Mouse (Mus musculus): ENCODE results near the gene Tmem63b. TPM values are rescaled to one million over a fixed set of nuclear protein-coding genes. Genes with fewer than 3 reads are reported as not detected.

Tmem63b gene
- polyA plus RNA-seq, 1 experiment: 26.5 TPM

GRCm38 (mm10) chr17:45616046-45616650 is 70.6 kb downstream of the Tmem63b start:
- H3K4me1 ChIP-seq: peaks cover 27% of the 10 kb centered on the region
- TF ChIP-seq GATA1 (IDR thresholded peaks at IDR 0.05; ENCODE audit: borderline replicate concordance, low read length) (no peak), FLI1 (IDR thresholded peaks at IDR 0.05; ENCODE audit: low read length) (no peak)
- H3K27me3 ChIP-seq (replicated peaks): peaks cover 66% of the 10 kb centered on the region

GRCm38 (mm10) chr17:45612921-45613320 is 73.8 kb downstream of the Tmem63b start:
- Histone ChIP-seq H3K9me3 (peaks cover 10% of the 10 kb centered on the region), H3K27me3 (replicated peaks) (peaks cover 73% of the 10 kb centered on the region), H3K4me3 (replicated peaks) (no peak overlapping the region), H3K4me1 (peaks cover 12% of the 10 kb centered on the region), H3K36me3 (replicated peaks; ENCODE audit: low read length) (no peaks in the 10 kb centered on the region)
- TF ChIP-seq GATA1 (IDR thresholded peaks at IDR 0.05; ENCODE audit: borderline replicate concordance, low read length) (no peak), FLI1 (IDR thresholded peaks at IDR 0.05; ENCODE audit: low read length) (no peak)

More at GRCm38 (mm10) chr17:45616046-45616650, 70.6 kb downstream of the Tmem63b start:
- no peaks in the 10 kb centered on the region for H3K36me3 ChIP-seq (replicated peaks; ENCODE audit: low read length)
- peaks cover 7% of the 10 kb centered on the region for H3K9me3 ChIP-seq
- H3K4me3 ChIP-seq (replicated peaks): no peak overlapping the region

DNA sequence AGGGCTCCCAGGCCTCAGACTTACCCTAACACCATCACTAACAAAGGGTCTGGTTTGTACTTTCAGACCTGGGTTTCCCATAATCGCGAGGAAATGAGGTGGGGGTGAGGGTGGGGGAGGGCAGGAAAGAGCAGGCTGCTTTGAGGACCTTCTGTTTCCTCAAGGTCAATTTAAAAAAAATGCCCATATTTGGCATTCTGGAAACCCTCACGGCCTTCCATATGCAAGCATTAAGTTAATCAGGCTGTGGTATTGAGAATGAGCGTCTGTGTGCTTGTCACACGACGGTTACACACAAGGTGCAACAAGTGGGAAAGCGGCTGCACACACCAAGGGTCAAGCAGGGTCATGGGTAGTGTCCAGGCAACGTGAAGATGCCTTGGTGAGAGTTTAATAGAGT is 74.7 kb downstream of the Tmem63b start:
- Histone ChIP-seq H3K4me3 (replicated peaks) (no peak overlapping the region), H3K27me3 (replicated peaks) (peaks cover 70% of the 10 kb centered on the region), H3K36me3 (replicated peaks; ENCODE audit: low read length) (no peaks in the 10 kb centered on the region), H3K4me1 (peaks cover 12% of the 10 kb centered on the region), H3K9me3 (peaks cover 17% of the 10 kb centered on the region)
- TF ChIP-seq FLI1 (IDR thresholded peaks at IDR 0.05; ENCODE audit: low read length): no peak
- TF ChIP-seq GATA1 (IDR thresholded peaks at IDR 0.05; ENCODE audit: borderline replicate concordance, low read length): no peak

Other genes with a start within 250 kb of the Tmem63b start
- gene Spats1, start 211.5 kb downstream of the Tmem63b start, polyA plus RNA-seq (2012; ENCODE audit: insufficient read depth, low replicate concordance): 0.34 TPM in 1 of 2 replicates, not detected in the other
- 12.6 and 19.9 TPM in 2 replicates for gene Aars2, start 180.1 kb downstream of the Tmem63b start, polyA plus RNA-seq (2012; ENCODE audit: insufficient read depth, low replicate concordance)
- 0.12 TPM in 1 of 2 replicates, not detected in the other for gene Tcte1, start 163.5 kb downstream of the Tmem63b start, polyA plus RNA-seq (2012; ENCODE audit: insufficient read depth, low replicate concordance)
- gene Tmem151b, start 137.2 kb downstream of the Tmem63b start, polyA plus RNA-seq (2012; ENCODE audit: insufficient read depth, low replicate concordance): 0.93 and 1.1 TPM in 2 replicates
- 9.1 and 12.3 TPM in 2 replicates for gene Nfkbie, start 131.2 kb downstream of the Tmem63b start, polyA plus RNA-seq (2012; ENCODE audit: insufficient read depth, low replicate concordance)
- gene Slc35b2, start 123.0 kb downstream of the Tmem63b start, polyA plus RNA-seq (2012; ENCODE audit: insufficient read depth, low replicate concordance): 24.8 and 30.6 TPM in 2 replicates
- gene Hsp90ab1, start 113.6 kb downstream of the Tmem63b start, polyA plus RNA-seq (2012; ENCODE audit: insufficient read depth, low replicate concordance): 292 and 435 TPM in 2 replicates
- gene Slc29a1, start 87.3 kb downstream of the Tmem63b start, polyA plus RNA-seq (2012; ENCODE audit: insufficient read depth, low replicate concordance): 24.7 TPM in 1 of 2 replicates, not detected in the other
- gene Mymx, start 84.8 kb downstream of the Tmem63b start, polyA plus RNA-seq (2012; ENCODE audit: insufficient read depth, low replicate concordance): not detected in 2 replicates
- not detected in 2 replicates for gene Capn11, start 27.6 kb downstream of the Tmem63b start, polyA plus RNA-seq (2012; ENCODE audit: insufficient read depth, low replicate concordance)
- gene Mrpl14, start 583 bp downstream of the Tmem63b start, polyA plus RNA-seq (2012; ENCODE audit: insufficient read depth, low replicate concordance): 106 and 372 TPM in 2 replicates
- 1.3 TPM in 1 of 2 replicates, not detected in the other for gene 1600014C23Rik, start 46.9 kb upstream of the Tmem63b start, polyA plus RNA-seq (2012; ENCODE audit: insufficient read depth, low replicate concordance)

Data from megakaryocyte, embryonic 14.5 days (primary cell).